Mouse (Mus musculus): Measurements from ENCODE around the gene Orm3. TPM values are rescaled to one million over a fixed set of nuclear protein-coding genes. Genes with fewer than 3 reads are reported as not detected.
A peak's percentile ranks its signal among the peaks of the same experiment; 100 is the strongest.

Gene Orm3
- polyA plus RNA-seq, 2 experiments = not detected

GRCm38 (mm10) chr4:63374331-63374730 lies 18.4 kb downstream of the Orm3 start:
- Histone ChIP-seq H3K27ac (peak overlapping the region; percentile 94), H3K27me3 (ENCODE audit: control insufficient read depth, insufficient read depth, low read length) (no peaks in the 10 kb centered on the region), H3K4me1 (replicated peaks; ENCODE audit: control insufficient read depth in 2 of 2, insufficient read depth in 2 of 2, low read length in 1 of 2) (peaks cover 38 to 41% of the 10 kb centered on the region in 2 experiments), H3K9ac (replicated peaks) (peak overlapping the region; percentile 19), H3K4me2 (ENCODE audit: low read depth) (peak overlapping the region; percentile 50), H3K9me3 (ENCODE audit: control insufficient read depth, low read length) (no peaks in the 10 kb centered on the region), H3K4me3 (ENCODE audit: insufficient read depth in 1 of 2, low read depth in 2 of 2, low read length in 2 of 2) (peak overlapping the region in 1 of 2 experiments; percentile 5; a peak in 1 of 4 replicates), H3K36me3 (replicated peaks; ENCODE audit: control insufficient read depth, insufficient read depth, low read depth) (no peaks in the 10 kb centered on the region; the same call in 1 of the 2 replicates)
- TF ChIP-seq EP300 (IDR thresholded peaks at IDR 0.05; ENCODE audit: low read depth) = peak; percentile 72
- no peak for TF ChIP-seq CTCF (IDR thresholded peaks at IDR 0.05; ENCODE audit: low read depth)
- peak; percentile 91 for ATAC-seq (ENCODE audit: insufficient read depth)
- 15% methylated on average over 12 of the region's 12 CpGs for WGBS (ENCODE audit: insufficient replicate concordance)
- DNase-seq (ENCODE audit: low read depth in 3 of 3, low spot score in 3 of 3) = peak; percentile 81 to 83 (median 82)

DNA sequence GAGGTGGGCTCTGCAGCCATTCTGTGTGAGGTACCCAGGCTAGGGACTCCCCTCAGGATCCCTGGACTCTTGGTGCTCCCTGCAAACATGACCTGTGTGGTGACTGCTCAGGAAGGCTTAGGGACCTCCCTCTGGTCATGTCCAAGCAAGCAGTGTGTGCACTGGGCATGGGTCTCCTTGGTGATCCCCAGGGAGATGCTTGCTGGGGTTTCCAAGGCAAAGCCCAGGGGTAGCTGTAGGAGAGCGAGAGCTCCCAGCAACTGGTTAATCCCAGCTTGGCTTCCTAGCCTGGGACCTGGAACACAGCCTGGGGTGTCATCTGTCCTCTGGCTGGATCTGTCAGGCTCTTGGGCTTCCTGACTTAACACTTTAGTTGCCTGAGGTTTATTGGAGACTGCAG lies 19.4 kb downstream of the Orm3 start:
- H3K9ac ChIP-seq (replicated peaks) = peak overlapping the region; percentile 10
- ATAC-seq (ENCODE audit: insufficient read depth) (no peak), DNase-seq (ENCODE audit: low read depth in 3 of 3, low spot score in 3 of 3) (no peak)
- H3K36me3 ChIP-seq (replicated peaks; ENCODE audit: control insufficient read depth, insufficient read depth, low read depth) = no peaks in the 10 kb centered on the region; the same call in 1 of the 2 replicates
- H3K4me2 ChIP-seq (ENCODE audit: low read depth) = no peak overlapping the region
- H3K9me3 ChIP-seq (ENCODE audit: control insufficient read depth, low read length) = no peaks in the 10 kb centered on the region
- H3K4me1 ChIP-seq (replicated peaks; ENCODE audit: control insufficient read depth in 2 of 2, insufficient read depth in 2 of 2, low read length in 1 of 2) = peaks cover 38 to 41% of the 10 kb centered on the region in 2 experiments
- WGBS (ENCODE audit: insufficient replicate concordance) = 86% methylated on average over 1 of the region's 1 CpGs
- H3K4me3 ChIP-seq (ENCODE audit: insufficient read depth in 1 of 2, low read depth in 2 of 2, low read length in 2 of 2) = no peak overlapping the region
- no peaks in the 10 kb centered on the region for H3K27me3 ChIP-seq (ENCODE audit: control insufficient read depth, insufficient read depth, low read length)
- TF ChIP-seq EP300 (IDR thresholded peaks at IDR 0.05; ENCODE audit: low read depth) = no peak
- TF ChIP-seq CTCF (IDR thresholded peaks at IDR 0.05; ENCODE audit: low read depth) = no peak
- peak overlapping the region; percentile 94 for H3K27ac ChIP-seq

DNA sequence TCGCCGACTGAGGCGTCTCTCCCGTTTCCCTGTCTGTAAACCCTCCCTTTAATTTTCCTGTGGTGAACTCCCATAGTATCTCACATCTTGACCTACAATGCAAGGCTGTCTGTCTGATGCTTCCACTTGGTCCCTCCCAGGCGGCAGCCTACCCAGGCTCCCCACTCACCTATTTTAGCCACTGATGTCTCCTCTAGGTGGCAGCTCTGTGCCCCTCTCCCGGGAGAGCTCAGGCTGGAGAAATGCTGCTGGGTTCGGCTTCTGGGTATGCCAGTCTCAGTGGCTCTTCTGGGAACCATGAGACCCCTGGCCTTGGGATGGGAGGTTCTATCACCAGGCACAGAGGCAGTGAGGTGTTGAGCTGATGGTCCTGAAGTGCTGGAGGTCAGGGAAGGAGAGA lies 21.5 kb downstream of the Orm3 start:
- ATAC-seq (ENCODE audit: insufficient read depth) = no peak
- H3K36me3 ChIP-seq (replicated peaks; ENCODE audit: control insufficient read depth, insufficient read depth, low read depth) = peaks cover 6% of the 10 kb centered on the region; the same call in 1 of the 2 replicates
- no peaks in the 10 kb centered on the region for H3K27me3 ChIP-seq (ENCODE audit: control insufficient read depth, insufficient read depth, low read length)

GRCm38 (mm10) chr4:63382676-63383369 lies 26.9 kb downstream of the Orm3 start:
- Histone ChIP-seq H3K4me3 (ENCODE audit: insufficient read depth in 1 of 2, low read depth in 2 of 2, low read length in 2 of 2) (no peak overlapping the region), H3K27me3 (ENCODE audit: control insufficient read depth, insufficient read depth, low read length) (no peaks in the 10 kb centered on the region), H3K9ac (replicated peaks) (peak overlapping the region; percentile 52), H3K9me3 (ENCODE audit: control insufficient read depth, low read length) (no peaks in the 10 kb centered on the region), H3K36me3 (replicated peaks; ENCODE audit: control insufficient read depth, insufficient read depth, low read depth) (peaks cover 6% of the 10 kb centered on the region; the same call in 1 of the 2 replicates), H3K4me2 (ENCODE audit: low read depth) (peak overlapping the region; percentile 56), H3K27ac (peak overlapping the region; percentile 81), H3K4me1 (replicated peaks; ENCODE audit: control insufficient read depth in 2 of 2, insufficient read depth in 2 of 2, low read length in 1 of 2) (peaks cover 25 to 37% of the 10 kb centered on the region in 2 experiments)
- ATAC-seq (ENCODE audit: insufficient read depth) (peak; percentile 84), DNase-seq (ENCODE audit: low read depth in 3 of 3, low spot score in 3 of 3) (peak in 2 of 3 experiments; percentile 59 to 64)
- no peak for TF ChIP-seq CTCF (IDR thresholded peaks at IDR 0.05; ENCODE audit: low read depth)
- peak; percentile 91 for TF ChIP-seq EP300 (IDR thresholded peaks at IDR 0.05; ENCODE audit: low read depth)
- WGBS (ENCODE audit: insufficient replicate concordance) = 28% methylated on average over 4 of the region's 4 CpGs

More for the DNA sequence above, 21.5 kb downstream of the Orm3 start:
- Histone ChIP-seq H3K4me3 (ENCODE audit: insufficient read depth in 1 of 2, low read depth in 2 of 2, low read length in 2 of 2) (no peak overlapping the region), H3K4me2 (ENCODE audit: low read depth) (no peak overlapping the region), H3K9me3 (ENCODE audit: control insufficient read depth, low read length) (no peaks in the 10 kb centered on the region), H3K9ac (replicated peaks) (no peak overlapping the region), H3K4me1 (replicated peaks; ENCODE audit: control insufficient read depth in 2 of 2, insufficient read depth in 2 of 2, low read length in 1 of 2) (peaks cover 40% of the 10 kb centered on the region in 2 experiments), H3K27ac (no peak overlapping the region)
- 67% methylated on average over 7 of the region's 7 CpGs for WGBS (ENCODE audit: insufficient replicate concordance)
- TF ChIP-seq CTCF (IDR thresholded peaks at IDR 0.05; ENCODE audit: low read depth) = peak; percentile 64
- TF ChIP-seq EP300 (IDR thresholded peaks at IDR 0.05; ENCODE audit: low read depth) = no peak
- no peak for DNase-seq (ENCODE audit: low read depth in 3 of 3, low spot score in 3 of 3)

- 53% methylated on average over 12 of the region's 12 CpGs for WGBS (ENCODE audit: insufficient replicate concordance)
- Histone ChIP-seq H3K27ac (peak overlapping the region; percentile 81), H3K27me3 (ENCODE audit: control insufficient read depth, insufficient read depth, low read length) (no peaks in the 10 kb centered on the region), H3K4me3 (ENCODE audit: insufficient read depth in 1 of 2, low read depth in 2 of 2, low read length in 2 of 2) (no peak overlapping the region), H3K9ac (replicated peaks) (peak overlapping the region; percentile 52; the same call in 1 of the 2 replicates), H3K4me1 (replicated peaks; ENCODE audit: control insufficient read depth in 2 of 2, insufficient read depth in 2 of 2, low read length in 1 of 2) (peaks cover 25 to 37% of the 10 kb centered on the region in 2 experiments), H3K4me2 (ENCODE audit: low read depth) (peak overlapping the region; percentile 56), H3K9me3 (ENCODE audit: control insufficient read depth, low read length) (no peaks in the 10 kb centered on the region), H3K36me3 (replicated peaks; ENCODE audit: control insufficient read depth, insufficient read depth, low read depth) (peaks cover 6% of the 10 kb centered on the region; the same call in 1 of the 2 replicates)
- TF ChIP-seq EP300 (IDR thresholded peaks at IDR 0.05; ENCODE audit: low read depth) = no peak
- DNase-seq (ENCODE audit: low read depth in 3 of 3, low spot score in 3 of 3) (no peak), ATAC-seq (ENCODE audit: insufficient read depth) (peak; percentile 39; the same call in 1 of the 2 replicates)
These were observed 27.5 kb downstream of the Orm3 start for GRCm38 (mm10) chr4:63383474-63383873.
